Mouse (Mus musculus): ENCODE results near the gene Pcx. TPM values are rescaled to one million over a fixed set of nuclear protein-coding genes. Genes with fewer than 3 reads are reported as not detected.

The Pcx gene
- total and polyA plus RNA-seq, 2 experiments from 2014 or later, result 50.5 to 84.0 TPM

DNA sequence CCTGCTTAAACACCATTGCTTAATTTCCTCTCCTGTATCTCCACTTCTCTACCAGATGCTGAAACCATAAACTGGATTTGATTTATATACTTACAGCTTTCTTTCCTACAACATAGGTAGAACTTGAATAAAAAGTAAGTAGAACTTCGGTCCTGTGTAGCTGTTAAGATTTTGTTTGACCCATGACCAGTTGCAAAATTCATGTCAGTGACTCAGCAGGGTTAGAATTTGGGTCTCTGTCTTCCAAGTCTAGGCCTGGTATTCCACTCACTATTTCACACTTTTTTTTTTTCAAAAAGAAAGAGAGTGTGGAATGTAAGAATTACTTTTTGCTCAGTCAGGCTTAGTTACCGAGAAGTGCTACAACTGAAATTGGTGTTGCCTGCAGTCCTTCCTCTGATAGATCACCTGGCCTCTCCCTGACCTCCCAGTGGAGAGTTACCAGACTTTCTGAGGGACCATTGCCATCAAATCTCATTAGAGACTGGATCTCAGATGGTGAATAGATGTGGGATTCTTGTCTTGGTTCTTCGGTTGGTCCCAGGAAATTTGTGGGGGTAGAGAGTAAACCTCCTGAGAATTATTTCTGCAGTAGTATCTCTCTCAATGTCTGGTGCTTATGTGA lies 11.3 kb downstream of the Pcx start:
- Histone ChIP-seq H3K4me1 (ENCODE audit: insufficient read depth, low read length) (no peaks in the 10 kb centered on the region), H3K36me3 (ENCODE audit: insufficient read depth, low read length) (no peaks in the 10 kb centered on the region), H3K4me3 (ENCODE audit: low read length) (no peak overlapping the region), H3K4me2 (ENCODE audit: low read depth, low read length) (no peak overlapping the region), H3K9ac (replicated peaks; ENCODE audit: low read length) (no peak overlapping the region), H3K27me3 (ENCODE audit: insufficient read depth, low read length) (no peaks in the 10 kb centered on the region), H3K9me3 (ENCODE audit: low read length) (no peaks in the 10 kb centered on the region), H3K27ac (no peak overlapping the region)
- no peak for TF ChIP-seq CTCF (IDR thresholded peaks at IDR 0.05; ENCODE audit: low read depth)
- WGBS, result 91% methylated on average over 3 of the region's 3 CpGs
- ATAC-seq (no peak), DNase-seq (ENCODE audit: low spot score) (no peak)

GRCm38 (mm10) chr19:4534646-4535045 lies 24.4 kb downstream of the Pcx start:
- Histone ChIP-seq H3K9me3 (ENCODE audit: low read length) (no peaks in the 10 kb centered on the region), H3K4me2 (ENCODE audit: low read depth, low read length) (no peak overlapping the region), H3K4me3 (ENCODE audit: low read length) (no peak overlapping the region), H3K27me3 (ENCODE audit: insufficient read depth, low read length) (no peaks in the 10 kb centered on the region), H3K27ac (no peak overlapping the region), H3K36me3 (ENCODE audit: insufficient read depth, low read length) (no peaks in the 10 kb centered on the region), H3K4me1 (ENCODE audit: insufficient read depth, low read length) (no peaks in the 10 kb centered on the region), H3K9ac (replicated peaks; ENCODE audit: low read length) (no peak overlapping the region)
- 90% methylated on average over 2 of the region's 2 CpGs for WGBS
- no peak for TF ChIP-seq CTCF (IDR thresholded peaks at IDR 0.05; ENCODE audit: low read depth)
- DNase-seq (ENCODE audit: low spot score) (no peak), ATAC-seq (no peak)

DNA sequence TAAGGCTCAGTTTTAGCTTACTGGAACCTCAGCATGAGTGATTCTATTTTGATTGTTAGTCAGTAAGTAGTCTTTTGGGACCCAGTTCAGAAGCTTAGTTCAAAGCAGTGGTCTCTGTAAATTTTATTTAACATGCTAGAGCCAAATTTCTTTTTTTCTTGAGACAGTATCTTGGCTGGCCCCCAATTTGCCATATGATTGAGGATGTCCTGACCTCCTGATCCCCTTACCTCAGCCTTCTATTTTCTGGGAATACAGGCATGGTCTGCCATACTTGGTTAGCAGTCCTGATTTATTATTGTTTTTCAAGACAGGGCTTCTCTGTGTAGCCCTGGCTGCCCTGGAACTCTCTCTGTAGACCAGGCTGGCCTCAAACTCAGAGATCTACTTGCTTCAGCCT lies 25.6 kb downstream of the Pcx start:
- Histone ChIP-seq H3K4me2 (ENCODE audit: low read depth, low read length) (no peak overlapping the region), H3K9me3 (ENCODE audit: low read length) (no peaks in the 10 kb centered on the region), H3K4me3 (ENCODE audit: low read length) (no peak overlapping the region), H3K4me1 (ENCODE audit: insufficient read depth, low read length) (no peaks in the 10 kb centered on the region), H3K9ac (replicated peaks; ENCODE audit: low read length) (no peak overlapping the region), H3K27ac (no peak overlapping the region), H3K27me3 (ENCODE audit: insufficient read depth, low read length) (no peaks in the 10 kb centered on the region), H3K36me3 (ENCODE audit: insufficient read depth, low read length) (no peaks in the 10 kb centered on the region)
- TF ChIP-seq CTCF (IDR thresholded peaks at IDR 0.05; ENCODE audit: low read depth), result no peak
- DNase-seq (ENCODE audit: low spot score) (no peak), ATAC-seq (no peak)

DNA sequence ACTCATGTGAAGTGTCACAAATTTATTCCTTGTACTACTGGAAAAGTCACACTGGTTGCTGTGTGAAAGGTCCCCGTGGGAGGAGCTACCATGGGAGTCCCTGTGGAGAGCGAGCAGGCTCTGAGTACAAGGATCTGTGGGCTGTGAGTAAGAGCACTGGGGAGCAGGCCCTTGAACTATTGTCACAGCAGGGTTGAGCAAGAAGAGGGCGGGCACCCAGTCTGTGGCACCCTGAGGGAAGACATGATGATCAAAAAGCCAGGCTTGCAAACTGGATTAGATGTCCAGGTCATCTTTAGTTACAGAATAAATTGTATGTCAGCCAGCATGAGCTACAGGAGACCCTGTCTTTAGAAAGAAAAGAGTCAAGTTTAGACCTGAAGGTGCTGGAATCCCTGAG lies 26.3 kb downstream of the Pcx start:
- WGBS, result 63% methylated on average over 3 of the region's 3 CpGs
- Histone ChIP-seq H3K9ac (replicated peaks; ENCODE audit: low read length) (no peak overlapping the region), H3K9me3 (ENCODE audit: low read length) (no peaks in the 10 kb centered on the region), H3K4me3 (ENCODE audit: low read length) (no peak overlapping the region), H3K36me3 (ENCODE audit: insufficient read depth, low read length) (no peaks in the 10 kb centered on the region), H3K4me1 (ENCODE audit: insufficient read depth, low read length) (no peaks in the 10 kb centered on the region), H3K4me2 (ENCODE audit: low read depth, low read length) (no peak overlapping the region), H3K27ac (no peak overlapping the region), H3K27me3 (ENCODE audit: insufficient read depth, low read length) (no peaks in the 10 kb centered on the region)
- no peak for DNase-seq (ENCODE audit: low spot score)
- no peak for TF ChIP-seq CTCF (IDR thresholded peaks at IDR 0.05; ENCODE audit: low read depth)
- no peak for ATAC-seq

GRCm38 (mm10) chr19:4540263-4540662 lies 30.0 kb downstream of the Pcx start:
- H3K9me3 ChIP-seq (ENCODE audit: low read length), result no peaks in the 10 kb centered on the region
- H3K4me3 ChIP-seq (ENCODE audit: low read length), result no peak overlapping the region
- ATAC-seq, result no peak
- H3K36me3 ChIP-seq (ENCODE audit: insufficient read depth, low read length), result no peaks in the 10 kb centered on the region
- no peak overlapping the region for H3K9ac ChIP-seq (replicated peaks; ENCODE audit: low read length)
- H3K4me2 ChIP-seq (ENCODE audit: low read depth, low read length), result no peak overlapping the region
- 80% methylated on average over 6 of the region's 6 CpGs for WGBS
- no peak for DNase-seq (ENCODE audit: low spot score)
- H3K27ac ChIP-seq, result no peak overlapping the region
- no peaks in the 10 kb centered on the region for H3K4me1 ChIP-seq (ENCODE audit: insufficient read depth, low read length)
- peak; percentile 17; the same call in 1 of the 2 replicates for TF ChIP-seq CTCF (IDR thresholded peaks at IDR 0.05; ENCODE audit: low read depth)
- no peaks in the 10 kb centered on the region for H3K27me3 ChIP-seq (ENCODE audit: insufficient read depth, low read length)

DNA sequence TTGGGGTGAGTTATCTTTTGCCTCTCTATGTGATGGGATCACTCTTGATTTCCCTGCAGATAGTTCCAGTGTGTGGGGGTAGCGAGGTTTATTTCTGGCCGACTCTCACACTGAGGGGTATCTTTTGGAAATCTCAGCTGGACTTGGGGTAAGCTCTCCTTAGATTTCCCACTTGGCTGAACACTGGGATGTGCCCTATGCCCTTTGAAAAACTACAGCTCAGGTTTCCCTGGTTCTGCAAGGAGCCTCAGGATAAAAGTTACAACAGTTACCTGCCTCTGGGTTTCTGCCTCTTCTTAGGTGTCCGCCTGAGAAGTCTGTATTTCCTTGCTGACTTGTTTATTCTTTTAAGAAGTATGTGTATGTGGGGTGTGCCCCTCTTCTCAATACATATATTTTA lies 30.7 kb downstream of the Pcx start:
- WGBS, result 88% methylated on average over 3 of the region's 3 CpGs
- no peak for TF ChIP-seq CTCF (IDR thresholded peaks at IDR 0.05; ENCODE audit: low read depth)
- Histone ChIP-seq H3K4me2 (ENCODE audit: low read depth, low read length) (no peak overlapping the region), H3K9me3 (ENCODE audit: low read length) (no peaks in the 10 kb centered on the region), H3K4me3 (ENCODE audit: low read length) (no peak overlapping the region), H3K4me1 (ENCODE audit: insufficient read depth, low read length) (no peaks in the 10 kb centered on the region), H3K9ac (replicated peaks; ENCODE audit: low read length) (no peak overlapping the region), H3K27ac (no peak overlapping the region), H3K36me3 (ENCODE audit: insufficient read depth, low read length) (no peaks in the 10 kb centered on the region), H3K27me3 (ENCODE audit: insufficient read depth, low read length) (no peaks in the 10 kb centered on the region)
- no peak for DNase-seq (ENCODE audit: low spot score)
- ATAC-seq, result no peak

DNA sequence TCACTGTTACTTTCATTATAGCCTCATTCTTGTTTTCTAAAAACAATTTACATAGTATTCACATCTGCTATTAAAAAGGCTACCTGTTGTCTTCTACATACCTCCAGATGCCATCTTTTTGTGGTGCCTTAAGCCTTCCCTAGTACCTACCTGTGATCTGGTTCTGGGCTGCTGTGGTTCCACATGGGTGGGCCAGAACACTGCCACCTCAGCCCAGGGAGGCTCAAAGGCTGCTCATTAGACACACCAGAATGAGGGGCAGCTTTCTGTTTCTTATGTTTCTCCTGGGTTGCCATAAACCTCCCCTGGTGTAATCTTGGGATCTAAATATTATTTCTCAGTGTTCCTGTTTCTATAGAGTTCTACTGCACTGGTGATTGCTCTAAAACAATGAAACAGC lies 31.8 kb downstream of the Pcx start:
- no peak overlapping the region for H3K9ac ChIP-seq (replicated peaks; ENCODE audit: low read length)
- H3K9me3 ChIP-seq (ENCODE audit: low read length), result no peaks in the 10 kb centered on the region
- no peaks in the 10 kb centered on the region for H3K36me3 ChIP-seq (ENCODE audit: insufficient read depth, low read length)
- H3K4me2 ChIP-seq (ENCODE audit: low read depth, low read length), result no peak overlapping the region
- no peaks in the 10 kb centered on the region for H3K4me1 ChIP-seq (ENCODE audit: insufficient read depth, low read length)
- TF ChIP-seq CTCF (IDR thresholded peaks at IDR 0.05; ENCODE audit: low read depth), result no peak
- ATAC-seq (no peak), DNase-seq (ENCODE audit: low spot score) (no peak)
- H3K27ac ChIP-seq, result no peak overlapping the region
- H3K4me3 ChIP-seq (ENCODE audit: low read length), result no peak overlapping the region
- H3K27me3 ChIP-seq (ENCODE audit: insufficient read depth, low read length), result no peaks in the 10 kb centered on the region
